Mouse (Mus musculus): ENCODE results near the gene Cpsf6. TPM values are rescaled to one million over a fixed set of nuclear protein-coding genes. Genes with fewer than 3 reads are reported as not detected.

Cpsf6 gene
- polyA plus RNA-seq, 1 experiment, result 26.9 TPM

DNA sequence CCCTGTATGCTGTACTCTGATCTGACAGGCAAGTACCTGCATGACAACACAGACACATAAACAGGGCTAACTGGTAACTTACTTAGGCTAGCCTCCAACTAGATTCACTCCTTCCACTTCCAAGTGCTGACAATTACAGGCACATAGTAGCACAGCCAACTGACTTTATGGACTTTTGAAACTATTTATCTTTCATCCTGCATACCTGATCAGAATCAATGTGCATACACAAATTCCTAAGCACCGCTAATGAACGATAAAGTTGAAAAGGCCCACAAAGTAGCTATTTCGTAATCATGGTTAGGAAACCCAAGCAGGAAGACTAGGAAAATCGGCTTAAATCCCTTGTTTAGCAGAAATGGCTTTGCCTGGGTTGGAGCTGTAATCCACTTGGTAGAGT lies 36.8 kb downstream of the Cpsf6 start:
- no peak overlapping the region for H3K27ac ChIP-seq (ENCODE audit: insufficient read depth, low read depth, low read length)
- DNase-seq, result no peak

DNA sequence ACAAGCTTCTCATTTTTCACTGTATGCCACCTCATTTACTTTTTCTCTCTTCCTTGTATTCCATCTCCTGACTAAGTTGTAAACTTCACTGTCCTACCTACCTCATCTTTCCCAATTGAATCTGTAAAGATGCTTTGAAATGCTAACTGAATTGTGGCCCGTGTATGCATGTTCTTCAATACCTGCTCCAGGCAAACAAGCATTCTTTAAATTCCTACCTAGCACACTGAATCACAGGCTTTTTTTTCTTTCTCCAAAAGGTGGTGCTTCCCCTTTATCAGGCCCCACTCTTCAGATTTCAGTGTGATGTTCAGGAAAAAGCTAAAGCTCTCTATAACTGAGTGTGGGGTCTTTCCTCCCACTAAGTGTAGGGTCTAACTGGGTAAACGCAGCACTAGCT lies 37.4 kb downstream of the Cpsf6 start:
- Histone ChIP-seq H3K27ac (ENCODE audit: insufficient read depth, low read depth, low read length) (no peak overlapping the region), H3K4me3 (ENCODE audit: insufficient read depth, low read depth, low read length) (no peak overlapping the region), H3K36me3 (ENCODE audit: control insufficient read depth, insufficient read depth, low read length) (no peaks in the 10 kb centered on the region), H3K4me1 (ENCODE audit: control insufficient read depth, insufficient read depth, low read length) (peaks cover 3% of the 10 kb centered on the region; the same call in 1 of the 2 replicates), H3K27me3 (replicated peaks; ENCODE audit: control insufficient read depth, insufficient read depth, low read length) (no peaks in the 10 kb centered on the region)
- WGBS, result 63% methylated on average over 2 of the region's 2 CpGs
- TF ChIP-seq CTCF (conservative IDR thresholded peaks at IDR 0.05; ENCODE audit: insufficient read depth, insufficient read length, low read depth, low read length), result no peak
- no peak for TF ChIP-seq POLR2A (IDR thresholded peaks at IDR 0.05; ENCODE audit: low read depth, low read length)
- no peak for DNase-seq

More for the DNA sequence above, 36.8 kb downstream of the Cpsf6 start:
- 64% methylated on average over 4 of the region's 4 CpGs for WGBS
- H3K27me3 ChIP-seq (replicated peaks; ENCODE audit: control insufficient read depth, insufficient read depth, low read length), result no peaks in the 10 kb centered on the region
- peaks cover 3% of the 10 kb centered on the region; the same call in 1 of the 2 replicates for H3K4me1 ChIP-seq (ENCODE audit: control insufficient read depth, insufficient read depth, low read length)
- no peak overlapping the region for H3K4me3 ChIP-seq (ENCODE audit: insufficient read depth, low read depth, low read length)
- H3K36me3 ChIP-seq (ENCODE audit: control insufficient read depth, insufficient read depth, low read length), result no peaks in the 10 kb centered on the region
- TF ChIP-seq CTCF (conservative IDR thresholded peaks at IDR 0.05; ENCODE audit: insufficient read depth, insufficient read length, low read depth, low read length) (no peak), POLR2A (IDR thresholded peaks at IDR 0.05; ENCODE audit: low read depth, low read length) (no peak)

DNA sequence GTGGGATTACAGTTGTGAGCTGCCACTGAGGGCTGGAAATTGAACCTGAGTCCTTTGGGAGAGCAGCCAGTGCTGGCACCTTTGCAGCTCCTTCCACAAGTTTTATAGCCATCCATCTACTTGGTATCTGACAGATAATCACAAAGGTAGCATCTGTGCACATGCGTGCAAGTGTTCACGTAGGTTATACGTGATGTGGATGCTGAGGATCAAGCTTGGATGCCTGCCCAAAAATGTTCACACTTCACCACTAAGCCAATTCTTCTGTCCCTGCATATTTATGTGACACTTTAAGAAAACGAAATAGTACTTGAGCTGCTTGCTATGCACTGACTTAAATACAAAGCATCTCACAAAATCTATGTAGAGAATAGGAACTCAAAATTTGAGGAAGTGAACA lies 38.8 kb downstream of the Cpsf6 start:
- TF ChIP-seq POLR2A (IDR thresholded peaks at IDR 0.05; ENCODE audit: low read depth, low read length), result no peak
- TF ChIP-seq CTCF (conservative IDR thresholded peaks at IDR 0.05; ENCODE audit: insufficient read depth, insufficient read length, low read depth, low read length), result no peak
- no peak for DNase-seq
- H3K36me3 ChIP-seq (ENCODE audit: control insufficient read depth, insufficient read depth, low read length), result no peaks in the 10 kb centered on the region
- H3K27ac ChIP-seq (ENCODE audit: insufficient read depth, low read depth, low read length), result no peak overlapping the region
- H3K27me3 ChIP-seq (replicated peaks; ENCODE audit: control insufficient read depth, insufficient read depth, low read length), result no peaks in the 10 kb centered on the region
- peaks cover 3% of the 10 kb centered on the region; the same call in 1 of the 2 replicates for H3K4me1 ChIP-seq (ENCODE audit: control insufficient read depth, insufficient read depth, low read length)
- WGBS, result 75% methylated on average over 4 of the region's 4 CpGs
- no peak overlapping the region for H3K4me3 ChIP-seq (ENCODE audit: insufficient read depth, low read depth, low read length)

DNA sequence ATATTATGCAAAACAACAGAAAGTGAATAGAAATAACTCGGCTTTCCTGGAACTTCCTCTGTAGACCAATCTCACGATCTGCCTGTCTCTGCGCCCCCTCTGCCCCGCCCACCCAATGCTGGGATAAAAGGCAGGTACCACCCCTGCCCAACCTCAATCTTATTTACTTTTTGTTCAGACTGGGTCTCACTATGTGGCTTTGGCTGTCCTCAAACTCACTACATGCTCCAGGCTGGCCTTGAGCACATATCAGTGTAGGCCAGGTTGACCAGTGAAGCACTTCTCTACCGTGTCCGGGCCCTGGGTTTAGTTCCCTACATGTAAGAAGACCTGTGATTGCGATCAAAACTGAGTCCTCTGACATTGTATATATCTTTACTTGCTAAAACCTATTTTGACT lies 40.6 kb downstream of the Cpsf6 start:
- WGBS, result 85% methylated on average over 7 of the region's 7 CpGs
- Histone ChIP-seq H3K36me3 (ENCODE audit: control insufficient read depth, insufficient read depth, low read length) (no peaks in the 10 kb centered on the region), H3K27ac (ENCODE audit: insufficient read depth, low read depth, low read length) (no peak overlapping the region), H3K4me3 (ENCODE audit: insufficient read depth, low read depth, low read length) (no peak overlapping the region), H3K4me1 (ENCODE audit: control insufficient read depth, insufficient read depth, low read length) (peaks cover 3% of the 10 kb centered on the region; the same call in 1 of the 2 replicates), H3K27me3 (replicated peaks; ENCODE audit: control insufficient read depth, insufficient read depth, low read length) (no peaks in the 10 kb centered on the region)
- TF ChIP-seq CTCF (conservative IDR thresholded peaks at IDR 0.05; ENCODE audit: insufficient read depth, insufficient read length, low read depth, low read length) (no peak), POLR2A (IDR thresholded peaks at IDR 0.05; ENCODE audit: low read depth, low read length) (no peak)
- no peak for DNase-seq

DNA sequence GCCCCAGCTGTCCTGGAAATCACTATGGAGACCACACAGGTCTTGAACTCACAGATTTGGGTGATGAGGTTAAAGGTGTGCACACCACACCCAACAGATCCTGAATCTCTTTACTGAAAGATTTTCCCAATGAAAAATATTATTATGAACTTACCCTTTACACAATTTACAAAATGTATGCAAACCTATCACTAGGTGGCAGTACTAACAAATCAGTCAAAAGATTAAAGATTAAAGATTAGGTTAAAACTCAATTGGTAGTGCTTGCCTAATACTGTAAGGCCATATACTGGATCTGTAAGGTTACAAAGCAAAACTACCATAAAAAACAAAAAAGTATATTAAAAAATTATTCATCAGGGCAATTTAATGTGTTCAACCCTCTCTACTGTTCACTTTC lies 41.9 kb downstream of the Cpsf6 start:
- H3K27me3 ChIP-seq (replicated peaks; ENCODE audit: control insufficient read depth, insufficient read depth, low read length), result no peaks in the 10 kb centered on the region
- H3K4me3 ChIP-seq (ENCODE audit: insufficient read depth, low read depth, low read length), result no peak overlapping the region
- no peak for DNase-seq
- H3K27ac ChIP-seq (ENCODE audit: insufficient read depth, low read depth, low read length), result no peak overlapping the region
- H3K36me3 ChIP-seq (ENCODE audit: control insufficient read depth, insufficient read depth, low read length), result no peaks in the 10 kb centered on the region
- 0 out of 2 replicates have a peak, but pooled peaks cover 3% of the 10 kb centered on the region for H3K4me1 ChIP-seq (ENCODE audit: control insufficient read depth, insufficient read depth, low read length)
- TF ChIP-seq POLR2A (IDR thresholded peaks at IDR 0.05; ENCODE audit: low read depth, low read length) (no peak), CTCF (conservative IDR thresholded peaks at IDR 0.05; ENCODE audit: insufficient read depth, insufficient read length, low read depth, low read length) (no peak)

DNA sequence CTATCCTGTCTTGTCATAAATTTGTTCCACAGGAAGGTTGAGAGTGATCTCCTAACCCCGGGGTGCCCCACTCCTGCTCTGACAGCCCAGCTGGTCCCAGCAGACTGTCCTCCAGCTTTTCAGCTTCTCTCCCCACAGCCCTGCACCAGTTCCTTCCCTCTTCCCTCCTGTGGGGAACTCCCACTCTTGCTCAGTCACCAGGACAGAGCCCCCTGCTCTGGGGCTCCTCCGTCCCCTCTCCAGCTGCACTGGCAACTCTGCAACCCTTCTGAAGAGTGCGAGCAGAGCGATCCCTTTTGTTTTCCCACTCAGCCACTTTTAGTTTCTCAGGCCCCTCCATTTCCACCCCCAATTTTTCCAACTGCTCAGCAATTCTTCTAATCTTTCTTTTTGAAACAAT lies 44.2 kb downstream of the Cpsf6 start:
- Histone ChIP-seq H3K4me1 (ENCODE audit: control insufficient read depth, insufficient read depth, low read length) (0 out of 2 replicates have a peak, but pooled peaks cover 3% of the 10 kb centered on the region), H3K36me3 (ENCODE audit: control insufficient read depth, insufficient read depth, low read length) (no peaks in the 10 kb centered on the region), H3K27me3 (replicated peaks; ENCODE audit: control insufficient read depth, insufficient read depth, low read length) (no peaks in the 10 kb centered on the region), H3K4me3 (ENCODE audit: insufficient read depth, low read depth, low read length) (no peak overlapping the region), H3K27ac (ENCODE audit: insufficient read depth, low read depth, low read length) (no peak overlapping the region)
- TF ChIP-seq POLR2A (IDR thresholded peaks at IDR 0.05; ENCODE audit: low read depth, low read length), result no peak
- TF ChIP-seq CTCF (conservative IDR thresholded peaks at IDR 0.05; ENCODE audit: insufficient read depth, insufficient read length, low read depth, low read length), result no peak
- DNase-seq, result no peak
- WGBS, result 13% methylated on average over 4 of the region's 4 CpGs

DNA sequence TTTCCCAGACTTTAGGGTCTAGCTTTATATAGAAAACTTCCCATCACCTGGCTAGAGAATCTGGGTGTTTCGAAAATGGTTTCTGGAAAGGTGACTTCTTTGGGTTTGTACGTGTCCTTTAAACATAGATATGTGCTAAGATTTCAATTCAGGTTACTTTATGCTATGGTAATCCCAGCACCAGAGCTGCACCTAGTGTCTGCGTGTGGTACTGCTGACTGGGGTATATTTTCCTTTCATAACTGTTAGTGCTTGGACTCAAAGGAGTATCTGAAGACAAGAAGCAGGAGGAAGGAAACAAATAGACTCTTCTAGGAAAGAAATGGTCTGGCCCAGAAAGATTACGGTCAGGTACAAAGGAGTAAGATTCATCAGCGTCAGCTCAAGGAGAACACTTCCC lies 49.3 kb downstream of the Cpsf6 start:
- WGBS, result 67% methylated on average over 5 of the region's 5 CpGs
- Histone ChIP-seq H3K36me3 (ENCODE audit: control insufficient read depth, insufficient read depth, low read length) (no peaks in the 10 kb centered on the region), H3K4me3 (ENCODE audit: insufficient read depth, low read depth, low read length) (no peak overlapping the region), H3K4me1 (ENCODE audit: control insufficient read depth, insufficient read depth, low read length) (no peaks in the 10 kb centered on the region), H3K27ac (ENCODE audit: insufficient read depth, low read depth, low read length) (no peak overlapping the region), H3K27me3 (replicated peaks; ENCODE audit: control insufficient read depth, insufficient read depth, low read length) (no peaks in the 10 kb centered on the region)
- DNase-seq, result peak; percentile 18
- TF ChIP-seq POLR2A (IDR thresholded peaks at IDR 0.05; ENCODE audit: low read depth, low read length) (no peak), CTCF (conservative IDR thresholded peaks at IDR 0.05; ENCODE audit: insufficient read depth, insufficient read length, low read depth, low read length) (peak; percentile 60)

Measured in kidney, adult 2 months (tissue).